Mouse (Mus musculus): ENCODE results near the gene Sorbs1. TPM values are rescaled to one million over a fixed set of nuclear protein-coding genes. Genes with fewer than 3 reads are reported as not detected.

The Sorbs1 gene
- polyA plus RNA-seq, 1 experiment from 2014 or later = 24.5 TPM

DNA sequence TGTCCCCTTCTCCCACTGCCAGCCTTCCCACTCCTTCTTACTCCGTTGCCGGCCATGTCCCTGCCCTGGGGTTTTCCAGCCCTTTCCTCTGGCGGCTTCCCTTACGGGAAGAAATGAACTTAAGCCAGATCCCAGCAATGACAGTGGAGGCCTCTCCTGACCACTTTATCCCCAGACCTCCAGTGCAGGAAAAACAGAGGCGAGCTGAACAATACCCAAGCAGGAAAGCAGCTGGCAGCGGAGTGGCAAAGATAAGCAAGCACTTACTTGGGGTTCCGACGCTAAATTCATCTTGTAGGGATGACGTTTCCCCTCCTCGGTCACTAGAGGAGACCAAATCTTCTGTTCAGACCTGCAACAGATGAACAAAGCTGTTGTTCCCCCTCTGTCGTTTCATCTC is 264.2 kb downstream of the Sorbs1 start:
- H3K4me1 ChIP-seq = no peaks in the 10 kb centered on the region; the same call in 1 of the 2 replicates
- H3K27me3 ChIP-seq (ENCODE audit: low read depth, poor library complexity, severe bottlenecking) = no peaks in the 10 kb centered on the region
- DNase-seq (ENCODE audit: low spot score) = no peak
- no peak overlapping the region for H3K27ac ChIP-seq
- H3K36me3 ChIP-seq = no peaks in the 10 kb centered on the region
- no peaks in the 10 kb centered on the region for H3K9me3 ChIP-seq (replicated peaks)
- WGBS = 84% methylated on average over 11 of the region's 11 CpGs
- no peak overlapping the region for H3K4me3 ChIP-seq

- no peaks in the 10 kb centered on the region for H3K4me1 ChIP-seq
- DNase-seq (ENCODE audit: low spot score) = no peak
- H3K9me3 ChIP-seq (replicated peaks) = no peaks in the 10 kb centered on the region
- 95% methylated on average over 5 of the region's 5 CpGs for WGBS
- no peaks in the 10 kb centered on the region for H3K36me3 ChIP-seq
- no peaks in the 10 kb centered on the region for H3K27me3 ChIP-seq (ENCODE audit: low read depth, poor library complexity, severe bottlenecking)
- no peak overlapping the region for H3K27ac ChIP-seq
- H3K4me3 ChIP-seq = no peak overlapping the region
These were observed 265.1 kb downstream of the Sorbs1 start for GRCm38 (mm10) chr19:40248476-40248875.

- Histone ChIP-seq H3K4me1 (no peaks in the 10 kb centered on the region), H3K36me3 (no peaks in the 10 kb centered on the region), H3K27me3 (ENCODE audit: low read depth, poor library complexity, severe bottlenecking) (no peaks in the 10 kb centered on the region), H3K4me3 (no peak overlapping the region), H3K9me3 (replicated peaks) (no peaks in the 10 kb centered on the region), H3K27ac (no peak overlapping the region)
- DNase-seq (ENCODE audit: low spot score) = no peak
- WGBS = 87% methylated on average over 5 of the region's 5 CpGs
These were observed 266.3 kb downstream of the Sorbs1 start for GRCm38 (mm10) chr19:40247268-40247666.

DNA sequence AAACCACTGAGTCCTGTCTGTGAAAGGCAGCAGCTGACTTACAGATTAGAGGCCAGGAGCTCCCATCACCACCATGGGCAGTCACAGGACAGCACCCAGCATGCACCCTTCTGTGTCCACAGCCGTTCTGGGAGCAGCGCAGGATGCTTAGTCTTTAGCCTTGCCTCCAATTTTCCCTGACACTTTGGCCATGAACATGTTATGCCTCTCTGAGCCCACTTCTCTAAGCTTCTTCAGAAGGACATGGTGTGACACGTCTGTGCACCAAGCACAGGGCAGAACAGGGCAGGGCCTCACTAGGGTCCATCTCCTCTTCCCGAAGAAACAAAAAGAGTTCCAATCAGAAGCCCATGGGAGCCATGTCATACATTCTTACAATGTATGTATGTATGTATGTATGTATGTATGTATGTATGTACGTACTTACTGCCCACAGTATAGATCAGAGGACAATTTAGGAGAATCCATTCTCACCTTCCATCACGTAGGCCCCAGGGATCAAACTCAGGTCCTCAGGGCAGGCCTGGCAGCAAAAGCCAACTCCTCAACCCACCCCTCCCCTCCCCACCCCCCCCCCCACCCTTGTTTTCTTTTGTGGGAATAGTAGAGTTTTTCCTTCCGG is 266.8 kb downstream of the Sorbs1 start:
- DNase-seq (ENCODE audit: low spot score) = no peak
- no peaks in the 10 kb centered on the region for H3K4me1 ChIP-seq
- 89% methylated on average over 7 of the region's 7 CpGs for WGBS
- no peak overlapping the region for H3K4me3 ChIP-seq
- H3K27me3 ChIP-seq (ENCODE audit: low read depth, poor library complexity, severe bottlenecking) = no peaks in the 10 kb centered on the region
- H3K9me3 ChIP-seq (replicated peaks) = no peaks in the 10 kb centered on the region
- no peaks in the 10 kb centered on the region for H3K36me3 ChIP-seq
- H3K27ac ChIP-seq = no peak overlapping the region

Other genes with a start within 250 kb of the Sorbs1 start
- gene Pdlim1, start 241.9 kb downstream of the Sorbs1 start, polyA plus RNA-seq (2016; fragmentation: Nextera tagmentation; extraction: Ambion mirVana) = 63.2 and 63.7 TPM in 2 replicates
- 93.5 and 96.1 TPM in 2 replicates for gene Aldh18a1, start 74.7 kb upstream of the Sorbs1 start, polyA plus RNA-seq (2016; fragmentation: Nextera tagmentation; extraction: Ambion mirVana)
- gene Tctn3, start 98.5 kb upstream of the Sorbs1 start, polyA plus RNA-seq (2016; fragmentation: Nextera tagmentation; extraction: Ambion mirVana) = 9.2 and 9.4 TPM in 2 replicates
- gene Entpd1, start 98.6 kb upstream of the Sorbs1 start, polyA plus RNA-seq (2016; fragmentation: Nextera tagmentation; extraction: Ambion mirVana) = 2.0 and 3.9 TPM in 2 replicates
- 0.29 and 0.64 TPM in 2 replicates for gene Cc2d2b, start 235.0 kb upstream of the Sorbs1 start, polyA plus RNA-seq (2016; fragmentation: Nextera tagmentation; extraction: Ambion mirVana)

All from limb, embryonic 10.5 days (tissue).